Mouse (Mus musculus) ES-Bruce4 (cell line): ENCODE results near the gene Rasa2. TPM values are rescaled to one million over a fixed set of nuclear protein-coding genes. Genes with fewer than 3 reads are reported as not detected.

Source experiments
- H3K27ac ChIP-seq: 2 replicates; pipeline ENCODE4 v1.5.1; 2012; ENCODE audit warnings: low read length, inconsistent platforms; ENCODE audit not compliant: insufficient read depth
- H3K27me3 ChIP-seq: 2 replicates; pipeline ENCODE4 v1.6.1; 2012; ENCODE audit warnings: mild to moderate bottlenecking, low read length, inconsistent platforms; ENCODE audit not compliant: control insufficient read depth, poor library complexity, insufficient read depth, severe bottlenecking
- H3K36me3 ChIP-seq: 2 replicates; pipeline ENCODE4 v1.6.1; 2012; ENCODE audit warnings: inconsistent platforms, mild to moderate bottlenecking, low read length, moderate library complexity; ENCODE audit not compliant: control insufficient read depth, poor library complexity, insufficient read depth, severe bottlenecking
- H3K4me1 ChIP-seq: one replicate; pipeline ENCODE4 v1.8.1; 2011; ENCODE audit warnings: low read length; ENCODE audit not compliant: control insufficient read depth, insufficient read depth
- H3K4me3 ChIP-seq: 2 replicates; pipeline ENCODE4 v1.5.1; 2011; ENCODE audit warnings: low read depth, mild to moderate bottlenecking, low read length
- H3K9ac ChIP-seq: 2 replicates; pipeline ENCODE4 v1.6.1; 2012; ENCODE audit warnings: low read depth, mild to moderate bottlenecking, inconsistent platforms; ENCODE audit not compliant: poor library complexity, severe bottlenecking
- H3K9me3 ChIP-seq: replicated peaks from 2 replicates; pipeline ENCODE4 v1.6.1; 2012; ENCODE audit warnings: mild to moderate bottlenecking, low read length, inconsistent platforms; ENCODE audit not compliant: control insufficient read depth, poor library complexity, insufficient read depth, severe bottlenecking
- CTCF ChIP-seq: IDR thresholded peaks from one replicate; pipeline ENCODE4 v1.8.1; 2011; ENCODE audit warnings: low read depth, low read length
- EP300 ChIP-seq: IDR thresholded peaks from 2 replicates; pipeline ENCODE4 v1.6.1; 2011; ENCODE audit warnings: low read depth, low read length; ENCODE audit not compliant: insufficient read depth
- POLR2A ChIP-seq: IDR thresholded peaks from one replicate; pipeline ENCODE4 v1.8.1; 2011; ENCODE audit warnings: low read length; ENCODE audit not compliant: insufficient read depth
- polyA plus RNA-seq: library from polyadenylated mRNA; stranded (reverse); fragments of >200 nt; gene quantifications from 2 replicates; pipeline ENCODE4 v1.2.4, GENCODE M21; 2011; ENCODE audit warnings: low read depth; ENCODE audit not compliant: missing spikeins, insufficient read depth, insufficient read length

Gene Rasa2
- polyA plus RNA-seq, 1 experiment, result 18.3 TPM

- Histone ChIP-seq H3K9me3 (no peaks in the 10 kb centered on the region), H3K9ac (no peak overlapping the region), H3K4me3 (no peak overlapping the region), H3K27ac (no peak overlapping the region), H3K36me3 (no peaks in the 10 kb centered on the region), H3K4me1 (no peaks in the 10 kb centered on the region), H3K27me3 (no peaks in the 10 kb centered on the region)
- TF ChIP-seq CTCF, result no peak
- TF ChIP-seq POLR2A, result no peak
- TF ChIP-seq EP300, result no peak
Measured at GRCm38 (mm10) chr9:96515737-96516136, 115.7 kb downstream of the Rasa2 start.

- Histone ChIP-seq H3K9ac (no peak overlapping the region), H3K36me3 (no peaks in the 10 kb centered on the region), H3K4me3 (no peak overlapping the region), H3K9me3 (no peaks in the 10 kb centered on the region), H3K4me1 (no peaks in the 10 kb centered on the region), H3K27ac (no peak overlapping the region), H3K27me3 (no peaks in the 10 kb centered on the region)
- TF ChIP-seq EP300 (no peak), POLR2A (no peak), CTCF (no peak)
Measured at GRCm38 (mm10) chr9:96514278-96514677, 117.1 kb downstream of the Rasa2 start.

DNA sequence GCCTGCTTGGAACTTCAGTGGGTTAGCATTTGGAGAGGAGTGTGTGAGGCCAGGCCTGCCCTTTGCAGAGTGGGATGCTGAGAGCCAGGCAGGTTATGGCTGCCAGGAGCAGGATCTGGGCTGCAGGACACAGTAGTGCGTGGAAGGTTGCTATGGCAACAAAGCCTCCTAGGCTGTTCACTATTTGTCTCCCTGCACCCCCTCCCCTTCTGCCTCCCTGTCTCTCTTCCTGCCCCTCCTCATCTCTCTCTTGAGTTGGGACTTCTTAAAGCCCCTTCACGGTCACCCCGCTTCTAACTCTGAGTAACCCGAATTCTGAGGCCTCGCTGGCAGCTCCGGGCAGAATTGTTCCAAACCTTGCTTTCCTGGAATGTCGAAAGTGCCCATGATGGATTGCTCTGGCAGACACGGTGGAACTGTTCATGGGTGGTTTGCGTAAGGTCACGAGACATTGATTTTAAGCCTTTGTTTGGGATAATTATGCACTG, 125.4 kb downstream of the Rasa2 start:
- no peak overlapping the region for H3K4me3 ChIP-seq
- H3K36me3 ChIP-seq, result no peaks in the 10 kb centered on the region
- TF ChIP-seq EP300 (no peak), POLR2A (no peak), CTCF (no peak)
- H3K9me3 ChIP-seq, result no peaks in the 10 kb centered on the region
- peaks cover 3% of the 10 kb centered on the region for H3K4me1 ChIP-seq
- no peaks in the 10 kb centered on the region for H3K27me3 ChIP-seq
- H3K27ac ChIP-seq, result no peak overlapping the region
- no peak overlapping the region for H3K9ac ChIP-seq

DNA sequence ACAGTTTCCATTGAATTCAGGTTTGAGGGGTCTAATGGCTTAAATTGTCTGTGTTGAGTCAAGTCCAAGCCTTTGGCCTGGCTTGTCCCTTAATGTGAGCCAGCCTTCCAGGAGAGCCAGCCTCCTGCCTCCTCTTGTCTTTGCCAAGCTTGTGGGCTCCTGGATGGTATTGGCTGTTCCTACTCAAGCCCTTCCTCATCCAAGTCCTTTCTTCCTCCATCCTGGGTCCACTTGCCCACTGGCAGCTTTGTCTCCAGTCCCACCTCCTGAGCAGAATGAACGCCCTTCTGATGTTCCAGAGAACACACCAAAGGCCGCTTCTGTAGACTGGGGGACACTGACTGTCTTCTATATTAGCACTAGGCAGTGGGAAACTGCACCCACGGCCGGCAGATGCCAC, 126.3 kb downstream of the Rasa2 start:
- TF ChIP-seq CTCF, result no peak
- no peak for TF ChIP-seq POLR2A
- TF ChIP-seq EP300, result no peak
- H3K9me3 ChIP-seq, result no peaks in the 10 kb centered on the region
- no peak overlapping the region for H3K9ac ChIP-seq
- no peaks in the 10 kb centered on the region for H3K36me3 ChIP-seq
- H3K27ac ChIP-seq, result no peak overlapping the region
- H3K27me3 ChIP-seq, result no peaks in the 10 kb centered on the region
- peaks cover 3% of the 10 kb centered on the region for H3K4me1 ChIP-seq
- no peak overlapping the region for H3K4me3 ChIP-seq

DNA sequence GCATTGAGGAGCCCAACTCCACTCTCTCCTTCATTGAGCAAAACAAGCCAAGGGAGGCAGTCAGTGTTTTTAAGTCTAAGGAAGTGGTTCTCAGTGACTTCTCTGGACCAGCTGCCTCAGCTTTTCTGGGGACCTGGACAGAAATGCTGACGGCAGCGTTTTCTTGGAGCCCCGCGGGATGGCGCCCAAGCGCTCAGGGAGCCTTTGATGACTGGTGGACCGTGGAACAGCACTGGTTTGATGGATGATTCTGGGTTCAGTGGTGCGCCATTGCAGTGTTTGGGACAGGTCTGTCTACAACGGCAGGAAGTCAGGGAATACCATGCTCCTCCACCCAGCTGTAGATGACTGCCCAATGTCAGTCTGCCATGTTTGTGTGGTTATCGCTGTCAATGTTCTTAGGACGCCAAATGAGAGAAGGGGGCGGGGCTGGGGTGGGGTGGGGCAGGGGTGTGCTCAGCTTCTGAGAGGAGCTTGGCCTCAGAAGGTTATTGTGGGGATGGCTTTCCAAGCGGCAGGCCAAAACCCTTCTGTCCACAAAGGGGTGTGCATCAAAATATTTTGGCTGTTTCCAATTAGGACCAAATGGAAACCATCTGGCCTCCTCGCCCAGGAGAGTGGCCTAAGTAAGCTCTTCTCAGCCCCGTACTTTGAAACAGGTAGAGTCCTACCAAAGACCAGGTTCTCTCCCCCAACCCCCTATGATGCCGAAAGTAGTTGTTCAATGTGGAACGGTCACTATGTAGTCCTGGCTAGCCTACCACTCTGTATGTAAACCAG, 127.1 kb downstream of the Rasa2 start:
- peaks cover 3% of the 10 kb centered on the region for H3K4me1 ChIP-seq
- no peak overlapping the region for H3K27ac ChIP-seq

DNA sequence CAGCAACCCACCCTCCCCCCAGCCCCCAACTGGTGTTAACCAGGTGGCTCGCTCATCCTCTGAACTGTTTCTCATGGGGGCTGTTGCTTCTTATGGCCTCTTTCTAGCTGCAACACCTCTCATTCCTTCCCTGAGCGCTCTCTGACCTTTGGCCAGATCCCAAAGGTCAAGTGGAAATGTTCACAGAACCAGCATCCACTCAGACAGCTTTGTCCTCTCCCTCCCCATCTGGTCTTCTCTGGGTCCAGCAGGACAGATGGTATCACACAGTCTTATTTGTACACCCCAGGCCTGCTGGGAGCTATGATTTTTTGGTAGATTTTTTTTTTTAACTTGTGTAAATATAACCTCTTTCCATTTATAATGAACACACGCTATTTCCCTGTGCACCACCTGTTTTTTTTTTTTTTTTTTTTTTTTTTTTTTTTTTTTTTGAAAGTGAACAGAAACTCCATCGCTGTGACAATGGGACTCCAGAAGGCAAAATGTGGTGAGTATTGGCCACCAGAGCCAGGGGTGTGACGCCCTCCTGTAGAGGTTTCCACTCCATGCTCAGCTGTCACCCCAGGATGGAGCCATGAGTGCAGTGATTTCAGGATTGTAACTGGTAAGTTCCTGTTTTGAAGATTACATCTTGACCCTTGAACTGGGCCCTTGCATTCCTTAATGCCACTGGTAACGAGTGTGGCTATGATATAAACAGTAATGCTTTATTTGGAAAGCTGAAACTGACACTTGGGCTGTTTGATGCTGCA, 128.4 kb downstream of the Rasa2 start:
- no peaks in the 10 kb centered on the region for H3K27me3 ChIP-seq
- H3K36me3 ChIP-seq, result no peaks in the 10 kb centered on the region
- no peak overlapping the region for H3K27ac ChIP-seq
- peaks cover 3% of the 10 kb centered on the region for H3K4me1 ChIP-seq
- H3K4me3 ChIP-seq, result no peak overlapping the region
- H3K9me3 ChIP-seq, result no peaks in the 10 kb centered on the region
- no peak overlapping the region for H3K9ac ChIP-seq
- TF ChIP-seq POLR2A (no peak), EP300 (no peak), CTCF (no peak)

More for the DNA sequence above, 127.1 kb downstream of the Rasa2 start:
- Histone ChIP-seq H3K27me3 (no peaks in the 10 kb centered on the region), H3K9ac (no peak overlapping the region), H3K36me3 (no peaks in the 10 kb centered on the region), H3K9me3 (no peaks in the 10 kb centered on the region), H3K4me3 (peak overlapping the region; percentile 44)
- no peak for TF ChIP-seq POLR2A
- peak; percentile 29 for TF ChIP-seq CTCF
